Mouse (Mus musculus): Measurements from ENCODE around the gene Polr2c.

DNA sequence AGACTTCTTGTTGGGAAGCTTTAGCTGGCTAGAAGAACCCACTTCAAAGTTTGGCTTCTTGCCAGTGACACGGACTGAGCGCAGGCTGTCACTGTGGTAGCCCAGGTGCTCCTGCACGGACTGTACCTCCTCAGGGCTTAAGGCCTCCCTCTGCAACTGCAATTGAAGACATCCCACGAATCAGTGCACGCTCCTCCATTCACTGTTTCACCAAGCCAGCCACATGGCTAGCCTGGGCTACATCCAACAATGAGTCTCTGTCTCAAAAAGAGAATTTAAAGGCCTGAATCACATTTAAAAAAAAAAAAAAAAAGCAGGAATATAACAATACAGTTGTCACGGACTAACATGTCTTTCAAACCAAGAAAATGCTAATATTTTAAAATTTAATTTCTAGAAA, 29.0 kb upstream of the Polr2c start:
- no peak for TF ChIP-seq CTCF (IDR thresholded peaks at IDR 0.05; ENCODE audit: low read depth)
- TF ChIP-seq EP300 (optimal IDR thresholded peaks at IDR 0.05): no peak

All from stomach, postnatal 0 days (tissue).